Mouse (Mus musculus): ENCODE data around the gene Rnf216. TPM values are rescaled to one million over a fixed set of nuclear protein-coding genes. Genes with fewer than 3 reads are reported as not detected.

Rnf216 gene
- polyA plus RNA-seq, 1 experiment from 2014 or later: 34.0 TPM

DNA sequence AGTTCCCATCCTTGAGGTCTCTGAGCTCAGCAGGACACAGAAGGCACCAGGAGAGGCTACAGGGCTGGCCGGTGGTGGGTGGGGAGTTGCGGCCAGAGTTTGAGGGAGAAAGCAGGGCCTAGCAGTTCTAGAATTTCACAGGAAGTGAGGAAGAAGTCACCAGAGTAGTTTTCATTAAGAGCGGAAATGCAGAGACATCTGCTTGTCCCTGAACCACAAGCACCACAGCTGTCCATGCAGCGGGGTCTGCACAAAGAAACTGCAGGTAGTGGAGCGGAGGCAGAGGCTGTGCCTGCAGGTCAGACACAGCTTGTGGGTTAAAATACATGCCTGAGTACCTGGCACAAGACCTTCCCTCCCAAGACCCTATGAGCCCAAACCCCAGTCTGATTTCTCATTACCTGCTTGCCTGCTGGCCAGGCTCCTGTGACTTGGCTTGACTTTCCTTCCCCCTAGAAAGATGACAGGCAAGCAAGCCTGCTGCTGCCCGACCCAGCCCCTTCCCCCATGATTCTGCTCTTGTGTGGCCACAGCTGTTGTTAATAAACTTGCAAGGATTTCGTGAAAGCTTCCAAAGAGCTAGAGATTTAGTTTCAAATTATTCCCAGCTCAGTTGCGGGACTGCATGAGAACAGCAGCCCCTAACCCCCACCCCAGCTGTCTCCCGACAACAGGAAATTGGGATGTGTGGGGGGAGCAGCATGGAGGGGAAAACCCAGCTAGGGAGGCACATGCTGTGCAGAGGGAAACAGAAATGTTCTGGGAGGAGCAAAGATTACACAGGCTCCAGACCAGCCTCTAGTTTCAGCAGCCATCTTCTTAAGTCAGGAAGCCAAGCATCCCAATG lies 111.9 kb downstream of the Rnf216 start:
- H3K4me2 ChIP-seq (ENCODE audit: low read depth, low read length): peak overlapping the region; percentile 45
- H3K4me3 ChIP-seq (ENCODE audit: low read depth, low read length): peak overlapping the region; percentile 10; the same call in 1 of the 2 replicates
- H3K27ac ChIP-seq (replicated peaks; ENCODE audit: low read depth, low read length): peak overlapping the region; percentile 98
- 18% methylated on average over 9 of the region's 9 CpGs for WGBS
- DNase-seq (ENCODE audit: low spot score) (peak; percentile 98), ATAC-seq (ENCODE audit: low read depth) (peak; percentile 97)
- H3K36me3 ChIP-seq (ENCODE audit: control insufficient read depth, insufficient read depth, low read length): peaks cover 16% of the 10 kb centered on the region
- H3K9ac ChIP-seq (ENCODE audit: low read depth, low read length): peak overlapping the region; percentile 51
- no peaks in the 10 kb centered on the region for H3K27me3 ChIP-seq (replicated peaks; ENCODE audit: control insufficient read depth, insufficient read depth, low read length)
- H3K4me1 ChIP-seq (ENCODE audit: control insufficient read depth, insufficient read depth, low read length): peaks cover 38% of the 10 kb centered on the region
- no peaks in the 10 kb centered on the region for H3K9me3 ChIP-seq (ENCODE audit: control insufficient read depth, low read length)

GRCm38 (mm10) chr5:143000091-143000490 lies 112.7 kb downstream of the Rnf216 start:
- peaks cover 38% of the 10 kb centered on the region for H3K4me1 ChIP-seq (ENCODE audit: control insufficient read depth, insufficient read depth, low read length)
- H3K9ac ChIP-seq (ENCODE audit: low read depth, low read length): peak overlapping the region; percentile 46; the same call in 1 of the 2 replicates

GRCm38 (mm10) chr5:142998171-142998570 lies 114.6 kb downstream of the Rnf216 start:
- DNase-seq (ENCODE audit: low spot score) (no peak), ATAC-seq (ENCODE audit: low read depth) (no peak)
- Histone ChIP-seq H3K9me3 (ENCODE audit: control insufficient read depth, low read length) (no peaks in the 10 kb centered on the region), H3K9ac (ENCODE audit: low read depth, low read length) (no peak overlapping the region), H3K27ac (replicated peaks; ENCODE audit: low read depth, low read length) (peak overlapping the region; percentile 52; the same call in 1 of the 2 replicates), H3K36me3 (ENCODE audit: control insufficient read depth, insufficient read depth, low read length) (peaks cover 23% of the 10 kb centered on the region), H3K4me2 (ENCODE audit: low read depth, low read length) (no peak overlapping the region), H3K4me3 (ENCODE audit: low read depth, low read length) (no peak overlapping the region), H3K4me1 (ENCODE audit: control insufficient read depth, insufficient read depth, low read length) (peaks cover 38% of the 10 kb centered on the region), H3K27me3 (replicated peaks; ENCODE audit: control insufficient read depth, insufficient read depth, low read length) (no peaks in the 10 kb centered on the region)
- 52% methylated on average over 2 of the region's 2 CpGs for WGBS

More at GRCm38 (mm10) chr5:143000091-143000490, 112.7 kb downstream of the Rnf216 start:
- Histone ChIP-seq H3K9me3 (ENCODE audit: control insufficient read depth, low read length) (no peaks in the 10 kb centered on the region), H3K27me3 (replicated peaks; ENCODE audit: control insufficient read depth, insufficient read depth, low read length) (no peaks in the 10 kb centered on the region), H3K27ac (replicated peaks; ENCODE audit: low read depth, low read length) (peak overlapping the region; percentile 98), H3K4me3 (ENCODE audit: low read depth, low read length) (no peak overlapping the region), H3K4me2 (ENCODE audit: low read depth, low read length) (peak overlapping the region; percentile 45), H3K36me3 (ENCODE audit: control insufficient read depth, insufficient read depth, low read length) (peaks cover 16% of the 10 kb centered on the region)
- DNase-seq (ENCODE audit: low spot score): no peak
- 27% methylated on average over 4 of the region's 4 CpGs for WGBS
- no peak for ATAC-seq (ENCODE audit: low read depth)

GRCm38 (mm10) chr5:142997526-142997925 lies 115.3 kb downstream of the Rnf216 start:
- no peak for DNase-seq (ENCODE audit: low spot score)
- H3K4me3 ChIP-seq (ENCODE audit: low read depth, low read length): no peak overlapping the region
- H3K4me1 ChIP-seq (ENCODE audit: control insufficient read depth, insufficient read depth, low read length): peaks cover 34% of the 10 kb centered on the region
- H3K36me3 ChIP-seq (ENCODE audit: control insufficient read depth, insufficient read depth, low read length): peaks cover 30% of the 10 kb centered on the region
- H3K4me2 ChIP-seq (ENCODE audit: low read depth, low read length): no peak overlapping the region
- peak overlapping the region; percentile 39; the same call in 1 of the 2 replicates for H3K27ac ChIP-seq (replicated peaks; ENCODE audit: low read depth, low read length)
- 66% methylated on average over 9 of the region's 9 CpGs for WGBS
- H3K9ac ChIP-seq (ENCODE audit: low read depth, low read length): no peak overlapping the region
- no peak for ATAC-seq (ENCODE audit: low read depth)
- H3K27me3 ChIP-seq (replicated peaks; ENCODE audit: control insufficient read depth, insufficient read depth, low read length): no peaks in the 10 kb centered on the region
- H3K9me3 ChIP-seq (ENCODE audit: control insufficient read depth, low read length): no peaks in the 10 kb centered on the region

DNA sequence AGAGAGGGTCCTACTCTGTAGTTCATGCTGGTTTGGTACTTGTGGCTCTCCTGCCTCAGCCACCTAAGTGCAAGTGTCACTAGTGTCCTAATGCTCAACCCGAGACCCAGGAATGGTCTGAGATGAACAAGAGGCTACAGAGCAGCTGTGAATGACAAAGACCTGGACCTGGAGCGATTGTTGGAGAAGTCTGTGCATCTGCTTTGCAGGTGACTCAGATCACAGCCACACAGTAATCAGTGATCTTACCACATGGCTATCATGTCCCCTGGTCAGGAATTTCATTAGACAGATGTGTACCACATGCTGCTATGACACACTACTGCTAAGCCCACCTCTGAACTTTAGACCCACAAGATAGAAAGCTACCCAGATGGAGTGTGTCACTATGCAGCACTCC lies 118.0 kb downstream of the Rnf216 start:
- H3K4me3 ChIP-seq (ENCODE audit: low read depth, low read length): no peak overlapping the region
- H3K27ac ChIP-seq (replicated peaks; ENCODE audit: low read depth, low read length): no peak overlapping the region
- H3K27me3 ChIP-seq (replicated peaks; ENCODE audit: control insufficient read depth, insufficient read depth, low read length): no peaks in the 10 kb centered on the region
- H3K4me1 ChIP-seq (ENCODE audit: control insufficient read depth, insufficient read depth, low read length): peaks cover 8% of the 10 kb centered on the region
- H3K9ac ChIP-seq (ENCODE audit: low read depth, low read length): no peak overlapping the region
- 78% methylated on average over 2 of the region's 2 CpGs for WGBS
- no peaks in the 10 kb centered on the region for H3K9me3 ChIP-seq (ENCODE audit: control insufficient read depth, low read length)
- peaks cover 53% of the 10 kb centered on the region for H3K36me3 ChIP-seq (ENCODE audit: control insufficient read depth, insufficient read depth, low read length)
- no peak overlapping the region for H3K4me2 ChIP-seq (ENCODE audit: low read depth, low read length)
- DNase-seq (ENCODE audit: low spot score): no peak
- ATAC-seq (ENCODE audit: low read depth): no peak

DNA sequence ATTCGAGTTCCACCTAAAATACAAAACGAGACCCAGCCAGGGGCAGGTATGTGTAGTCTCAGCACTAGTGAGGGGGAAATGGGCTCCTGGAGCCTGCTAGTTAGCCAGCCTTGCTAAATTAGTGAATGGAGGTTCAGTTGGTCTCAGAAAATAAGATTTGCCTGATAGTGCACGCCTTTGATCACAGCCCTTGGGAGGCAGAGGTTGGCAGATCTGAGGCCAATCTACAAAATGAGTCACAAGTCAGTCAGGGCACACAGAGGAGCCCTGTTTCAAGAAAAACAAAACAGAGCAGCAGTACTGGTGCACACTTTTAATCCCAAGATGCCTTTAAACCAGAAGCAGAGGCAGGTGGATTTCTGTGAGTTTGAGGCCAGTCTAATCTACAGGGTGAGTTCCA lies 123.6 kb downstream of the Rnf216 start:
- no peak for ATAC-seq (ENCODE audit: low read depth)
- Histone ChIP-seq H3K4me3 (ENCODE audit: low read depth, low read length) (no peak overlapping the region), H3K4me1 (ENCODE audit: control insufficient read depth, insufficient read depth, low read length) (no peaks in the 10 kb centered on the region), H3K36me3 (ENCODE audit: control insufficient read depth, insufficient read depth, low read length) (peaks cover 42% of the 10 kb centered on the region), H3K27ac (replicated peaks; ENCODE audit: low read depth, low read length) (no peak overlapping the region), H3K9me3 (ENCODE audit: control insufficient read depth, low read length) (no peaks in the 10 kb centered on the region), H3K4me2 (ENCODE audit: low read depth, low read length) (no peak overlapping the region), H3K9ac (ENCODE audit: low read depth, low read length) (no peak overlapping the region; the same call in 1 of the 2 replicates), H3K27me3 (replicated peaks; ENCODE audit: control insufficient read depth, insufficient read depth, low read length) (no peaks in the 10 kb centered on the region)
- no peak for DNase-seq (ENCODE audit: low spot score)
- WGBS: 64% methylated on average over 3 of the region's 3 CpGs

GRCm38 (mm10) chr5:142988520-142988919 lies 124.3 kb downstream of the Rnf216 start:
- no peaks in the 10 kb centered on the region for H3K27me3 ChIP-seq (replicated peaks; ENCODE audit: control insufficient read depth, insufficient read depth, low read length)
- DNase-seq (ENCODE audit: low spot score) (peak; percentile 54), ATAC-seq (ENCODE audit: low read depth) (no peak)
- WGBS: 84% methylated on average over 5 of the region's 5 CpGs
- no peaks in the 10 kb centered on the region for H3K9me3 ChIP-seq (ENCODE audit: control insufficient read depth, low read length)
- no peak overlapping the region for H3K4me2 ChIP-seq (ENCODE audit: low read depth, low read length)
- no peak overlapping the region for H3K4me3 ChIP-seq (ENCODE audit: low read depth, low read length)
- H3K36me3 ChIP-seq (ENCODE audit: control insufficient read depth, insufficient read depth, low read length): peaks cover 36% of the 10 kb centered on the region
- H3K27ac ChIP-seq (replicated peaks; ENCODE audit: low read depth, low read length): no peak overlapping the region
- no peaks in the 10 kb centered on the region for H3K4me1 ChIP-seq (ENCODE audit: control insufficient read depth, insufficient read depth, low read length)
- no peak overlapping the region for H3K9ac ChIP-seq (ENCODE audit: low read depth, low read length)

DNA sequence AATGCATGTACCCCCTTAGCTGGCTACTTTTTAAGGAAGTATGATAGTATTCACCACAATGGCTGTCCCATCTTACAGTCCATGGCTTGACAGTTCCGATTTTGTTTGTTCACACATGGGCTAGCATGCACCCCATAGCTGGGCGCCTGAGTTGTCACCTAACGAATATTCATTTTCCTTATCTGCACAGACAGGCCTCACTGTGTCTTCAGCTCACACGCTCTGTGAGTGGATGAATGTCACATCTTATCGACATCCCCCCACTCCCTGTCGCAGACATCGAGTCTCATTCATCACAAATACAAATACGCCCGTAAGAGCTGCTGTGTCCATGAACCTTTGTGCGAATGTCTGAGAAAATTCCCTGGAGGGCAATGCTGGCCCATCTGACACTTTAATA lies 128.5 kb downstream of the Rnf216 start:
- DNase-seq (ENCODE audit: low spot score): no peak
- Histone ChIP-seq H3K4me2 (ENCODE audit: low read depth, low read length) (no peak overlapping the region), H3K4me1 (ENCODE audit: control insufficient read depth, insufficient read depth, low read length) (no peaks in the 10 kb centered on the region), H3K9ac (ENCODE audit: low read depth, low read length) (no peak overlapping the region), H3K27ac (replicated peaks; ENCODE audit: low read depth, low read length) (no peak overlapping the region), H3K9me3 (ENCODE audit: control insufficient read depth, low read length) (no peaks in the 10 kb centered on the region), H3K4me3 (ENCODE audit: low read depth, low read length) (no peak overlapping the region), H3K36me3 (ENCODE audit: control insufficient read depth, insufficient read depth, low read length) (no peaks in the 10 kb centered on the region), H3K27me3 (replicated peaks; ENCODE audit: control insufficient read depth, insufficient read depth, low read length) (no peaks in the 10 kb centered on the region)
- no peak for ATAC-seq (ENCODE audit: low read depth)
- 83% methylated on average over 10 of the region's 10 CpGs for WGBS

DNA sequence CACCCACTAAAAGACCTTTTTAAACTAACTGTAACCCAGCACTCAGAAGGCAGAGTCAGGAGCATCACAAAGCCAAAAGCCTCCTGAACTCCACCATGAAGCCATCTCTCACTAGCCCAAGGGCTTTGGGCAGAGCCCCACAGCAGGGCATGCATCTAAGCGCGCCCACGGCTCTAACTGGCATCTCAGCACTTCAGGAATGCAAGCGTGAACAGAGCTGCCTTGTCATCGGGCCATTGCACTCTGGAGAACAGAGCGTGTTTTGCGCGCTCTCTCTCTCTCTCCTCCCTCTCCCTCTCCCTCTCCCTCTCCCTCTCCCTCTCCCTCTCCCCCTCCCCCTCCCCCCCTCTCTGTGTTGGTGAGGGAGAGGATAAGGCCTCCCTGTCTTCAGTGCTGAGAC lies 129.6 kb downstream of the Rnf216 start:
- 65% methylated on average over 8 of the region's 8 CpGs for WGBS
- Histone ChIP-seq H3K27me3 (replicated peaks; ENCODE audit: control insufficient read depth, insufficient read depth, low read length) (no peaks in the 10 kb centered on the region), H3K27ac (replicated peaks; ENCODE audit: low read depth, low read length) (no peak overlapping the region), H3K4me2 (ENCODE audit: low read depth, low read length) (no peak overlapping the region), H3K9me3 (ENCODE audit: control insufficient read depth, low read length) (no peaks in the 10 kb centered on the region), H3K9ac (ENCODE audit: low read depth, low read length) (no peak overlapping the region), H3K36me3 (ENCODE audit: control insufficient read depth, insufficient read depth, low read length) (no peaks in the 10 kb centered on the region), H3K4me1 (ENCODE audit: control insufficient read depth, insufficient read depth, low read length) (no peaks in the 10 kb centered on the region), H3K4me3 (ENCODE audit: low read depth, low read length) (no peak overlapping the region)
- DNase-seq (ENCODE audit: low spot score): no peak
- no peak for ATAC-seq (ENCODE audit: low read depth)

Data from embryonic facial prominence, embryonic 14.5 days (tissue).